Mouse (Mus musculus) embryonic fibroblast, embryonic 13.5 days (primary cell): ENCODE measurements around the gene Gng8.
A peak's percentile ranks its signal among the peaks of the same experiment; 100 is the strongest.

ENCODE experiments used
- CTCF ChIP-seq: IDR thresholded peaks from 2 replicates; pipeline ENCODE4 v1.5.1; 2011; ENCODE audit warnings: mild to moderate bottlenecking, control low read depth, low read length, moderate library complexity, borderline replicate concordance; ENCODE audit not compliant: insufficient read depth
- POLR2A ChIP-seq: IDR thresholded peaks from 2 replicates; pipeline ENCODE4 v1.6.1; 2011; ENCODE audit warnings: low read depth, mild to moderate bottlenecking, control low read depth, low read length, moderate library complexity

GRCm38 (mm10) chr7:16922360-16922973 lies 30.9 kb downstream of the Gng8 start:
- TF ChIP-seq CTCF (no peak), POLR2A (peak; percentile 75)
